Mouse (Mus musculus): Measurements from ENCODE around the gene Nudt14.

Nudt14 gene

DNA sequence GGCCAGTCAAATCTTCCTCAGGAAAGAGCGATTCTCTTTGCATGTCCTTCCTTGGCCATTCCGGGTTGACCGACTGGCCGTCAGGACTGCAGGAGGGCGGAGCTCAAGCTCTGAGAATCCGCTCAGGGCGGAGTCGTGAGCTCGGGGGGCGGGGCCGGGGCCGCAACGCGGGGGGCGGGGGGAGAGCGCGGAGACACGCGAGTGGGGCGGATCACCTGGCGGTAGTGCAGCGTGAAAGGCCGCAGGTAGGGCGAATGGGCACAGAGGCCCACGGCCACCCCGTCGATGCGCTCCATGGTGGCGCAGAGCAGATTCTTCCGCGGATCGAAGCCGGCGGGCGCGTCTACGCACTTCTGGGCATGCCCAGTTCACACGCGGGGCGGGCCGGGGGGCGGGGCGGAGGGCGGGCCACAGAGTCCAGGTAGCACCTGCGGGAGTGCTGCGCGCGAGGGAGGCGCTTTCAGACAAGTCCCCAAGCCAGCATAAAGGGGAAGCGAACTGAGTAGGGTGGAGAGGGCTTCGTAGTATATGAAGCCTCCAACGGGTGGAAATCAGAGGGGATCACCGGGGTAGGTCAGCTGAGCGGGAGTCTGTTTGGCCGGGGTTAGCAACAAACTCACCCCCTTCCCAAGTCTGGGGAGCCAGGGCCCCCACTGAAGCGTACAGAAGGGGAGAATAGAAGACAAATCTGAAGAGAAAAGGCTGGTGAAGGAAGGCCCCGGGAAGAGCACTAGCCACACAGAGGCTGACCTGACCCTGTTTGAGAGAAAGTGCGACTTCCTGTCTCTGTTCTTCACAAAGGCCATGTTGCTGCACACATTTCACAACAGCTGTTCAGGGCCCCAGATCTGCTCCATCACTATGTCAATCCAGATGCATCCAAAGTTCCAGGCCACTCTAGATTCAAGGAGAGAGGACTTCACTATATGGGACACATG, at the start of gene Nudt14:
Nudt14 (minus strand) TSS at position 349 of the 938 bp plus-strand sequence.
- ChIA-PET CTCF (interaction anchor here (0.5 to 2.7 kb wide), 20 partner anchors 7 to 795 kb away, joined by 3 to 17 read pairs (median 4); partner anchors contain the start of genes Crip1 (in 1 of the 4), Crip2 (in 1 of the 4) and Jag2 (in 1 of the 4)), POLR2A (interaction anchor here in 3 of 4 experiments (0.6 to 1.7 kb wide), 27 partner anchors 8 to 249 kb away, joined by 3 to 14 read pairs (median 4); partner anchors contain the start of genes Brf1 (in 2 of the 3), Jag2 (in 2 of the 3), Btbd6 (in 1 of the 3) and Clba1 (in 1 of the 3))

DNA sequence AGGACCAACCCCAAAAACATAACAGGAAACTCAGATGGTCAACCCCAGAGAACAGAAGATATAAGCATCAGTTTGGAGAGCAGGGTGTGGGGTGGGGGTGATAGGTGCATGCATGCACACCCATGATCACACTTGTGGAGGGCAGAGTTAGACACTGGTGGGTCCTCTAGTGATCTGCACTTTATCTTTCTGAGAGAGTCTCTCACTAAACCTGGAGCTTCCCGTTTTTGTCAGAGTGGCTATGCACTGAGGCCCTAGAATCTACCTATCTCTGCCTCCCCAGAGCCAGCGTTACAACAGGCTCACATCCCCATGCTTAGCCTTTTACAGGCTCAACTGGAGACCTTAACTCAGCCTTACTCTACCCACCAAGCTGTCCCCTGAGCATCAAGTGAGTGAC, 49.5 kb upstream of the Nudt14 start:
- POLR2A ChIA-PET, result interaction anchor here in 2 of 4 experiments (1.8 to 2.1 kb wide), 4 partner anchors 9 to 16 kb away, joined by 4 to 9 read pairs (median 7); partner anchors contain the start of genes Brf1 (in 2 of the 2) and Btbd6 (in 2 of the 2)
- CTCF ChIA-PET, result interaction anchor here in 2 of 4 experiments (0.6 to 1.1 kb wide), 3 partner anchors 10 to 268 kb away, joined by 3 to 4 read pairs (median 3); no protein-coding TSS in a partner anchor

DNA sequence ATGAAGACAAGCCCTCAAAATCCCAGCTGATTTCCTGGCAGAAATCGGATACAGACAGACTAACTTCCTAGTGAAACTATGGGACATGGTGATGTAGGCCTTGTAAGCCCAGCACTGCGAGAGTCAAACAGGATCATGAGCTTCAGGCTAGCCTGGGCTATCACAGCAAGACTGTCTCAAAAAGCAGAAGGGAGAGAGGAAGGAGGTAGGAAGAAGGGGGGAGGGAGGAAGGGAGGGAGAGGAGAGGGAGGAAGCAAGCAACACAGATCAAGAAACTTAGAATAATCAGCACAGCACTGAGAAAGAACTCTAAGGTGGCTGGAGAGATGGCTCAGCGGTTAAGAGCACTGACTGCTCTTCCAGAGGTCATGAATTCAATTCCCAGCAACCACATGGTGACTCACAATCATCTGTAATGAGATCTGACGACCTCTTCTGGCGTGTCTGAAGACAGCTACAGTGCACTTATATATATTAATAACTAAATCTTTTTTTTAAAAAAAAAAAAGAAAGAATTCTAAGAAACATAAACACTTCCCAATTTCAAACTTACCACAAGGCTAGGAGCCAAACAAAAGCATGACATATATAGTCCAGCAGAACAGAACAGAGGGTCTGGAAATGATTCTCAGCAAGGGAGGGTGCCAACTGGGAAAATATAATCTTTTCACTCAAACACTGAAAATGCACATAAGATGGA, 48.9 kb upstream of the Nudt14 start:
- ChIA-PET POLR2A (interaction anchor here (0.5 to 2.1 kb wide), 13 partner anchors 7 to 196 kb away, joined by 3 to 9 read pairs (median 4); partner anchors contain the start of genes Brf1 (in 2 of the 4), Btbd6 (in 2 of the 4) and Pacs2 (in 1 of the 4)), CTCF (interaction anchor here in 3 of 4 experiments (0.6 to 1.4 kb wide), 4 partner anchors 8 to 267 kb away, joined by 3 read pairs; no protein-coding TSS in a partner anchor)

DNA sequence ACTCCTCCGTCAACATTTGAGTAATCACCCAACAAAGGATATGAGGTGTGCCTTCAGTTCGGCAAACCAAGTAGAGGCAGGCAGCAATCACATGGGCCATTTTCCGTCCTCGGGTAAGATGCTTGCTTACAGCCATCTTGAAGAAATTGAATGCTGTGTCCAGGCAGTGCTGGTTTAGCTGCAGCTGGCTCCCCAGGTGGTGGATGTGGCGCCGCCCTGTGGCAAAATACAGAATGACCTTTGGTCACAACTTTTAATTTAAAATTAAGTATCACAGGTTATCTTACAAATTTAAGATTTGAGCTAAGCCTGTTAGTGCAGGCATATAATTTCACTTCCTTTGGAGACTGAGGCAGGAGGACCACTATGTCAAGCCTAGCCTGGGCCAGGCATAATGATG, 46.0 kb upstream of the Nudt14 start:
- ChIA-PET POLR2A (interaction anchor here in 3 of 4 experiments (1.0 to 6.0 kb wide), 9 partner anchors 9 to 164 kb away, joined by 3 to 52 read pairs (median 5); partner anchors contain the start of genes Brf1 (in 2 of the 3) and Btbd6 (in 2 of the 3)), CTCF (interaction anchor here (0.6 to 3.6 kb wide), 27 partner anchors 9 to 842 kb away, joined by 3 to 37 read pairs (median 4); partner anchors contain the start of genes Btbd6 (in 2 of the 4), Brf1 (in 1 of the 4), Jag2 (in 1 of the 4) and Kif26a (in 1 of the 4))

DNA sequence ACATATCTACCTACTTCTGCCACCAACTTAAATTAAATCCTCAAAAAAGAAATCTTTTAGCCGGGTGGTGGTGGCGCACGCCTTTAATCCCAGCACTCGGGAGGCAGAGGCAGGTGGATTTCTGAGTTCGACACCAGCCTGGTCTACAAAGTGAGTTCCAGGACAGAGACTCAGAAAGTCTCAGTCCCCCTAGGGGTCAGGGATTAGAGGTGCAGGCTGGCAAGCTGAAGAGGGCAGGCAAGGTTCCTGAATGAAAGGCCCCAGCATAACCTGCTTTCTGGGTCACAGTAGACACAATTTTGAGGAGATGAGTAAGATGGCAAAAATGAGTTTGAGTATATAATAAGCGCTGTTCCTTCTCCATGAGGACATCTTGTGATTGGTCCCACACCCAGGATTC, 43.4 kb upstream of the Nudt14 start:
- ChIA-PET CTCF (interaction anchor here in 3 of 4 experiments (0.5 to 3.6 kb wide), 12 partner anchors 8 to 425 kb away, joined by 3 to 37 read pairs (median 3); partner anchors contain the start of genes Brf1 (in 1 of the 3), Btbd6 (in 1 of the 3), Nudt14 (in 1 of the 3) and Tex22 (in 1 of the 3)), POLR2A (interaction anchor here in 2 of 4 experiments (0.8 to 6.0 kb wide), 5 partner anchors 12 to 16 kb away, joined by 3 to 52 read pairs (median 3); partner anchors contain the start of gene Brf1 (in 2 of the 2))

DNA sequence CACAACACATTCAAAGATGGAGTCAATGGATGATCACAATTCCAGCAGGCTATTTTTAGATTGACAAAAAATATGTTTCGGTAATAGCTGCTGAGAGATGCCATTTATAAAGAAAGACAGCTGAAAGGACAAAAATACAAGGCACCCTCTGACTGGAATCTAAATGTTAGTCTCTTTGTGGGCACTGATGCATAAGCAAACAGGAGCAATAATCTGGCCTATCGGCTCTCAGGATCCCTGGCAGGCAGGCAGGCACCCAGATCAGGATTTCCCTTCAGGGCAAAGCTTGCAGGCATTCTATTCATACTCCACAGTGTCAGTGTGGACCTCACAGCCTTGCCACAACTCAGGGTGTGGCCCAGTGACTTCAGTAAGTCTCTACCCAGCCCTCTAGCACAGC, 40.1 kb upstream of the Nudt14 start:
- POLR2A ChIA-PET, result interaction anchor here in 3 of 4 experiments (0.6 to 1.6 kb wide), 5 partner anchors 11 to 113 kb away, joined by 3 to 6 read pairs (median 3); no protein-coding TSS in a partner anchor
- CTCF ChIA-PET, result no interaction called here

DNA sequence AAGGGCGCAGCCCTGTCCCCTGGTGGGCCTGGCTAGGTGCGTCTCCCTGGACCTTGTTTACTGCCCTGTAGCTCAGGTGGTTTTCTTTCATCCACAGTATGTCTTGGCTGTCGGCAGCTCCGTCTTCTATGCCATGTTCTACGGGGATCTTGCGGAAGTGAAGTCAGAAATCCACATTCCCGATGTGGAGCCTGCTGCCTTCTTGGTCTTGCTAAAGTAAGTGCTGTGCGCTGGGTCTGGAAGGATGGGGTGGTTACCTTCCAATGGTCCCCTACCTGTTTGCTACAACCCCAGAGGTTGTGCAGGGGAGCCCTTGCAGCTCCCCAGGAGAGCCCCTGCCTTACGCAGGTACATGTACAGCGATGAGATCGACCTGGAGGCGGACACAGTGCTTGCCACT, 35.2 kb upstream of the Nudt14 start:
- ChIA-PET CTCF (interaction anchor here in 3 of 4 experiments (0.5 to 3.6 kb wide), 14 partner anchors 9 to 173 kb away, joined by 3 to 37 read pairs (median 4); partner anchors contain the start of gene Brf1 (in 1 of the 3)), POLR2A (interaction anchor here in 3 of 4 experiments (0.8 to 3.2 kb wide), 20 partner anchors 10 to 298 kb away, joined by 3 to 21 read pairs (median 4); partner anchors contain the start of genes Brf1 (in 2 of the 3), Clba1 (in 1 of the 3), Tex22 (in 1 of the 3) and Zbtb42 (in 1 of the 3))

DNA sequence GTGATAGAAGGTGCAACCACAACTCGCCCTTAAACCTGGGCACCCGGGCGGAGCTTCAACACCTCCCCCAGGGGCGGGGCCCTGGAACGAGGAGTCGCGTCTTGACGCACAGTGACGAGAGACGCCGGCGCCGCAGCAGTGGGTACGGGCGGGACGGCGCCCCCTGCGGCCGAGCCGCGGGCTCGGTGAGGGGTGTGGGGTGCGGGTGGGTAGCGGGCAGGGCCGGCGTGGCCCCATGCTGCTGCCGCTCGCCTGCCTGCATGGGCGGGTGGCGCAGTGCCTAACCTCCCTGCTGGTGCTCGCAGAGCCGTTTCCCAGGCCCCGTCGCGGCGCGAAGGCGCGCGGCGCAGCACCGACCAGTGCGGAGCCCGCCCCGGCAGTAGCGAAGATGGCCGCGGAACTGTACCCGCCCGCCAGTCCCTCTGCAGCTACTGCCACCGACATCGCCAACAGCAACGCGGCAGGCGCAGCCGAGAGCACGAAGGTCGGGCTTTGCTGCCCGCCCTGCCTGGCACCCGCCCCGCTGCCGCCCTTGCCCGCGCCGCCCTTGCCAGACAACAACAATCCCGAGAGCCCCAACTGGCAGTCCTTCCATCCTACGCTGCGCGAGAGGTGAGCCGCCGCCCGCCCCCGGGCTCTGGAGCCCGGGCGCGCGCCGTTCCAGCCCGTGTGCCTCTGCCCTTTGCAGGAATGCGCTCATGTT, 34.6 kb upstream of the Nudt14 start, which contains the start of gene Btbd6:
Btbd6 (plus strand) TSS at position 112 of the 703 bp plus-strand sequence.
- ChIA-PET POLR2A (interaction anchor here in 3 of 4 experiments (0.6 to 3.2 kb wide), 48 partner anchors 11 to 808 kb away, joined by 3 to 21 read pairs (median 4); partner anchors contain the start of genes Brf1 (in 3 of the 3), Tex22 (in 2 of the 3), Clba1 (in 1 of the 3) and Crip1 (in 1 of the 3)), CTCF (interaction anchor here (0.5 to 3.6 kb wide), 31 partner anchors 10 to 1206 kb away, joined by 3 to 37 read pairs (median 4); partner anchors contain the start of genes Brf1 (in 1 of the 4) and Crip1 (in 1 of the 4))

DNA sequence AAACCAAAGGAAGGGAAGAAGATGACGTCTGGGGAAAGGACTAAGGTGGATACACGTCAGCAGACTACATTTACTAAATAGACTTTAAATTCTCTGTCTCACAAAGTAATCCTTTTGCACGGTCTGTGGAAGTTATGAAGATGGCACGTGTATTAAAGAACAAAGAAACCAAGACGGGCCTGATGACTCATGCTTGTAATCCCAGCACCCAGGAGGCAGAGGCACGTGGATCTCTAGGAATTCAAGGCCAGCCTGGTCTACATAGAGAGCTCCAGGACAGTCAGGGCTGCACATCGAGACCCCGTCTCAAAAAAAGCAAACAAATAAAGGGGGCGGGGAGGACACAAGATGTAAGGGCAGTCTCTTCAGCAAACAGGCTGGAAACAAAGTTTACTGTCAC, 32.8 kb upstream of the Nudt14 start:
- POLR2A ChIA-PET, result interaction anchor here in 1 of 4 experiments (2.7 kb wide), 1 partner anchor 26 kb away, joined by 14 read pairs; the partner anchor contains the start of gene Brf1

DNA sequence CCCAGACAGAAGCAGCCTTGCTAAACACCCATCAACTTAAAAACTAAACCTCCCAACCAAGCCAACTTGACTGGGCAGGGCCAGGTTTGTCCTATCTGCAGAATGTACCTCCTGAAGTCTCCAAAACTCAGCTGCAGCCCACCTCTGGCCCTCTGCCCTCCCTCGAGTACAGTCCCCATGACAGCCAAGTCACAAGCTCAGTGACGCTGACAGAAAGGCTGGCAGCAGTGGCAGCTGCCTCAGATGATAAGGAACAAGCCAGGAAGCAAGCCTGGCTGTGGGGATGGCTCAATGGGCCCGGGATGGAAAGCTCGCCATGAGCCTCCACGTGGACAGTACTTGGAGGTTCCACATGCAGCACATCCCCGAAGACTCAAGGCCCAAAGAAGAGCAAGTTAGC, 27.7 kb upstream of the Nudt14 start:
- ChIA-PET POLR2A (interaction anchor here in 2 of 4 experiments (0.6 to 1.4 kb wide), 11 partner anchors 11 to 170 kb away, joined by 3 to 8 read pairs (median 3); partner anchors contain the start of genes Brf1 (in 1 of the 2) and Crip2 (in 1 of the 2)), CTCF (interaction anchor here in 1 of 4 experiments (0.9 to 1.6 kb wide), 3 partner anchors 11 to 105 kb away, joined by 3 to 8 read pairs (median 3); partner anchors contain the start of gene Tex22)

More for the DNA sequence above, 32.8 kb upstream of the Nudt14 start:
- CTCF ChIA-PET, result interaction anchor here in 1 of 4 experiments (3.6 kb wide), 1 partner anchor 12 kb away, joined by 37 read pairs; no protein-coding TSS in a partner anchor

DNA sequence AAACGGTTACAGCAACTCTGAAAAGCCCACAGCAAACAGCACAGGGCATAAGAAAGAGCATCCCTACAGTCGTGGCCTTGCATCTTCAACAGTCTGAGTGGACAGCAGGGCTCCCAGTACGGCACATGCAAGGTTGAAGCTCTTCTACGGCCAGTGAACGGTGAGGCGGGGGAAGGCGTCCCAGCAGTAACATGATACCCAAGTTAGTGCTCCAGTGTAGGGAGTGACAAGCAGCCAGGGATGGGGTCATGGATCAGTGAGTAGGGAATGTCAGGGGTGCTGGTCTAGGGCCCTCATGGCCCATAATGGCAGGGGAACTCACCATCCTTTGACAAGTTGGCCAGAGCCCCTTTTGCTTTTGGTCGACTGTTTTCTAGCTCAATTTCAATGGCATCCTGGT, 27.0 kb upstream of the Nudt14 start:
- ChIA-PET CTCF (interaction anchor here in 2 of 4 experiments (0.5 to 1.6 kb wide), 3 partner anchors 11 to 22 kb away, joined by 3 to 8 read pairs (median 4); no protein-coding TSS in a partner anchor), POLR2A (interaction anchor here in 3 of 4 experiments (0.7 to 1.4 kb wide), 6 partner anchors 16 to 32 kb away, joined by 3 to 4 read pairs (median 3); partner anchors contain the start of gene Brf1 (in 1 of the 3))

DNA sequence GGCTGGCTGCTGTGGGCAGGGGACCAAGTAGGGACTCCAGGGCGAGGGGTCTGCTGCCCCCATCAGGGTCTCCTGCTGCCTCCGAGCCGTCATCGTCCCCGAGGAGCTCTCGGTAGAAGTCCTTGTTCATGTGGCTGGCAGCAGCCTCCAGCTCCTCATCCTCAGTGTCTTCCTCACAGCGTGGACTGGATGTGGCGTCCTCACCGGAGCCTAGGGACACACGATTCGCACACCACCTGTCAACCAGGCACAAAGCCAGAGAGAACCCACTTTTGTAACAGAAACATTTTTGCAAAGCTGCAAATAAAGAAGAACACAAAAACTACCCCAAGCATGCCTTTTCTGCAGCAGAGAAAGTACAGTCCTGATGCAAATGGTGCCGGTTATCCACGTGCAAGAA, 23.9 kb upstream of the Nudt14 start:
- CTCF ChIA-PET, result interaction anchor here in 2 of 4 experiments (0.7 to 1.1 kb wide), 2 partner anchors 22 to 127 kb away, joined by 3 read pairs; no protein-coding TSS in a partner anchor

DNA sequence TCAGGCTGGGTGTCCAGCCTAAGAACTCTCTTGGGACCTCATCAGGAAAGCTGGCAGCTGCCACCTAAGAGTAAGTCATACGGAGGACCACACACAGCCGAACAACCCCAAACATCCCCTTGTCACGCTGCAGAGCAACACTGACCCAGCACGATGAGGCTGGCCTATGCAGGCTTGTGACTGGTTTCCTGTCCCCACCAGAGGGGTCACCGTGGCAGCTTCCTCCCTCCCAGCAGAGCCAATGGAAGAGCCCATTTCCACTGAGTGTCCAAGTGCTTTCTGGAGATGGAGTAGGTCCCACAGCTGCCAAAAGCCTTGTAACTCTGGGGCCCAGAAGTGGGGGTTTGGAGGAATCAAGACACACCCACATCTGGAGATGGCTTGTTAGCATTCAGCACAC, 19.9 kb upstream of the Nudt14 start:
- ChIA-PET CTCF (interaction anchor here in 3 of 4 experiments (0.6 to 1.6 kb wide), 5 partner anchors 14 to 41 kb away, joined by 3 to 17 read pairs (median 4); partner anchors contain the start of gene Btbd6 (in 1 of the 3)), POLR2A (interaction anchor here in 2 of 4 experiments (0.9 to 1.3 kb wide), 2 partner anchors 14 to 15 kb away, joined by 3 to 5 read pairs; partner anchors contain the start of gene Btbd6 (in 2 of the 2))

More for the DNA sequence above, 23.9 kb upstream of the Nudt14 start:
- POLR2A ChIA-PET, result interaction anchor here in 1 of 4 experiments (1.2 kb wide), 2 partner anchors 16 to 35 kb away, joined by 3 read pairs; partner anchors contain the start of gene Brf1

DNA sequence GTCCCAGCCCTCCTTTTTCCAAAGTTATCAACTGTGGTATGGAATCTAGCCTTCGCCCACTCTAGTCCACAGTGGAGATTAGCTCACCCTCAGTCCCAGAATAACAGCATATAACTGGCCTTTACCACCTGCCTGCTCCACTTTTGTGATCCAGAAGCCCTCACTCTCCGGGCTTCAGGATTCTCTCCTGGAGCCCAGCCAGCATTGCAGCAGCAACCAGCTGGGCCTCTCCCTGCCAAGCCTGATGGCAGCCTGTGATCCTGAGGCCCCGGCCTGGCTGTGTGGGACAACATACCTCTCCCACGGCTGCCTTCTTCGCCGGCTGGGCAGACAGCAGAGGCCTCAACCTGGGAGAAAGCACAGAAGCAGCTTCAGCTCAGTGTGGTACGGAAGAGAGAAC, 19.5 kb upstream of the Nudt14 start:
- ChIA-PET CTCF (interaction anchor here in 2 of 4 experiments (0.9 to 1.6 kb wide), 4 partner anchors 14 to 26 kb away, joined by 3 to 6 read pairs (median 4); partner anchors contain the start of gene Btbd6 (in 1 of the 2)), POLR2A (interaction anchor here in 3 of 4 experiments (0.7 to 1.3 kb wide), 3 partner anchors 15 to 113 kb away, joined by 3 to 5 read pairs (median 4); partner anchors contain the start of genes Btbd6 (in 1 of the 3) and Tex22 (in 1 of the 3))

DNA sequence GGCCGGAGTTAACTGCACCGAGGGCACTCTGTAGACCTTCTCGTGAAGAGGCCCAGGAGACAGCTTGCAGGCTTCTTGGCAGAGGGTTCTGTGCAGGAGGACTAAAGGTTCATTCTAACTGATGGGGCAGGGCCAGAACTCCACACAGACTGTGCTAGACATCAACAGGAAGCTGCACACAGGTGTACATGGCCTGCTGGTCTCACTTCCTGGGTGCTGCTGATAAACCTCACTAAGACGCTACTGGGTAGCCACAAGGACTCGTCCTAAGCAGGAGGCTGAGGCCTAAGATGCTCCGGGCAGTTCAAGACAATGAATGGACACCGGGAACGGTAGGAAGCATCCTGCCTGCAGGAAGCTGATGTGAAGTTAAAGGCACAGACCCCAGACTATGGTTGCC, 17.5 kb upstream of the Nudt14 start:
- POLR2A ChIA-PET, result interaction anchor here in 2 of 4 experiments (0.8 to 1.2 kb wide), 4 partner anchors 10 to 18 kb away, joined by 3 to 6 read pairs (median 4); partner anchors contain the start of gene Btbd6 (in 1 of the 2)
- CTCF ChIA-PET, result interaction anchor here in 1 of 4 experiments (0.8 to 1.5 kb wide), 3 partner anchors 12 to 115 kb away, joined by 3 to 6 read pairs (median 4); partner anchors contain the start of genes Btbd6 and Tex22

Data from embryonic stem cell, embryonic (primary cell).